Mouse (Mus musculus) myocyte (in vitro differentiated cells): ENCODE results near the gene Efcab11.

ENCODE experiments used
- CEBPB ChIP-seq: IDR thresholded peaks from 2 replicates; pipeline ENCODE4 v1.6.1; 2011; ENCODE audit warnings: mild to moderate bottlenecking, moderate library complexity; ENCODE audit not compliant: poor library complexity, insufficient read depth, severe bottlenecking
- E2F4 ChIP-seq: IDR thresholded peaks from one replicate; pipeline ENCODE4 v1.6.1; 2011; ENCODE audit warnings: mild to moderate bottlenecking, control low read depth, moderate library complexity; ENCODE audit not compliant: insufficient read depth
- MAX ChIP-seq: IDR thresholded peaks from one replicate; pipeline ENCODE4 v1.6.1; 2011; ENCODE audit warnings: low read depth, mild to moderate bottlenecking, control low read depth
- MYOG ChIP-seq, 3 experiments: IDR thresholded peaks; one replicate each; pipeline ENCODE4 v1.6.1; 2011; ENCODE audit warnings: control low read depth in 2 of 3, low read depth in 2 of 3, mild to moderate bottlenecking in 2 of 3; ENCODE audit not compliant: insufficient read length in 2 of 3, control insufficient read depth in 1 of 3, insufficient read depth in 1 of 3
- POLR2A ChIP-seq: IDR thresholded peaks from one replicate; pipeline ENCODE4 v1.6.1; 2011; ENCODE audit warnings: low read depth, mild to moderate bottlenecking, control low read depth, moderate library complexity; ENCODE audit not compliant: insufficient read length
- POLR2AphosphoS2 ChIP-seq: IDR thresholded peaks from one replicate; pipeline ENCODE4 v1.6.1; 2011; ENCODE audit warnings: low read depth, control low read depth; ENCODE audit not compliant: insufficient read length
- REST ChIP-seq: IDR thresholded peaks from one replicate; pipeline ENCODE4 v1.6.1; 2011; ENCODE audit warnings: mild to moderate bottlenecking, control low read depth, moderate library complexity; ENCODE audit not compliant: insufficient read depth, insufficient read length
- TCF12 ChIP-seq: IDR thresholded peaks from one replicate; pipeline ENCODE4 v1.6.1; 2011; ENCODE audit warnings: mild to moderate bottlenecking, control low read depth; ENCODE audit not compliant: poor library complexity, insufficient read depth, severe bottlenecking
- USF1 ChIP-seq: IDR thresholded peaks from one replicate; pipeline ENCODE4 v1.6.1; 2011; ENCODE audit warnings: low read depth, mild to moderate bottlenecking, control low read depth, moderate library complexity

DNA sequence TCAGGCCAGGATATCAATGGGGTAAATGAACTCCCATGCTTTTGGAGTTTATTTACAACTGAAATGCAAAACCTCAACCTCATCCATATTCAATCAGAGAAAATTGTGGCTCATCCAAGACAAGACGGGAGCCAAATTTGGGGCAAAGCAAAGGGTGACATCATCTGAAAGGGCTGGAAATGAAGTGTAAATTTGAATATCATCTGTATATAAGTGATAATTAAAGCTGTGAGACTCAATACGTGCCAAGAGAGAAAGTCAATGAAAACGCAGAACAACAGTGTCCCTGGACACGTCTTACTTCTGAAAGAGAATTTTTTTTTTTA lies 212.4 kb downstream of the Efcab11 start:
- TF ChIP-seq MYOG (IDR thresholded peaks at IDR 0.05; ENCODE audit: control insufficient read depth in 1 of 3, insufficient read depth in 1 of 3, insufficient read length in 2 of 3, low read depth in 2 of 3) (no peak), POLR2A (no peak), E2F4 (no peak), CEBPB (no peak), MAX (no peak), POLR2AphosphoS2 (no peak), USF1 (no peak), REST (no peak), TCF12 (no peak)
